Mouse (Mus musculus): ENCODE measurements around the gene Stab2.

DNA sequence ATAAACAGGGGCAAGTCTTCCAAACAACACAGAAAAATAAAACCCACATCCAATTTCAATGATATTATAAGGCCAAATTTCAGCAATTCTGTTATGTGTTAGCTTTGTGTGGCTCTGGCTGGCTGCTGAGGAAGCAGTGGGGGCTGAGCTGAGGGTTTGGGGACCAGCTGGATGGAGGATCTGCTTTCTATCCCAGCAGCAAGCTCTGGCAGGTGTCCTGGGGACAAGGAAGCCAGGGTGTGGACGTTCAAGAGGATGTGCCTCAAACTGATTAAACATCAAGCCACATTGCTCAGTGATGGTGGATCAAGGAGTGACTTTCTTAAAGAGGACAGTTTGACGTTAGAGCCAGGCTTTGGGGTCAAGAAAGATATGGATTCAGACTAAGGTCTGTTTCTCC, 112.3 kb downstream of the Stab2 start:
- no peak for TF ChIP-seq MYOD1 (IDR thresholded peaks at IDR 0.05; ENCODE audit: control insufficient read depth, insufficient read length, low read depth)
- no peak for TF ChIP-seq CTCF (IDR thresholded peaks at IDR 0.05; ENCODE audit: control insufficient read depth, insufficient read depth, insufficient read length)
- TF ChIP-seq USF1 (IDR thresholded peaks at IDR 0.05; ENCODE audit: low read depth), result no peak
- no peak for TF ChIP-seq MAX (IDR thresholded peaks at IDR 0.05)
- no peak for TF ChIP-seq MYOG (IDR thresholded peaks at IDR 0.05; ENCODE audit: control insufficient read depth, extremely low read depth, insufficient read length)
